Mouse (Mus musculus): ENCODE results near the gene Atp5f1.
"Not testable (repeated sequence)": the region's sequence is repeated elsewhere in the genome, so short reads cannot be mapped to it uniquely, and the experiment has no call there.

Atp5f1 gene

DNA sequence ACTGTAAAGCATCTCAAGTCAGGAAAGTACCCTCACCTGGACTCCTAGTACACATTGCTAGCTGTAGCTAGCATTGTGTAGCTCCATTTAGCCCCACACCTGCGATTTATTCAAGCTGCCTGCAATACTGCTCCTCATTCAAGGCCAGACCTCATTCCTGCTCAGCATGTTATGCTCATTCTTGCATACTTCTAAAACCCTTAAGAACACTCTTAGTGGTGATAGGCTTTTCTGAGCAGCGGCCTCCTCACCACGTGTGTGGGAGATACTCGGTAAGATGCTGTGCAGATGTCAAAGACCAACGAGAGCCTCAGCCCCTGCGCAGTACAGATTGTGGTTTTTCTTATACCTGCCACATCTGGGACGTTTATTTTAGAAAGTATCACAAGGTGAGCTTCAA is 30.1 kb downstream of the Atp5f1 start:
- DNase-seq (ENCODE audit: low spot score) = no peak

DNA sequence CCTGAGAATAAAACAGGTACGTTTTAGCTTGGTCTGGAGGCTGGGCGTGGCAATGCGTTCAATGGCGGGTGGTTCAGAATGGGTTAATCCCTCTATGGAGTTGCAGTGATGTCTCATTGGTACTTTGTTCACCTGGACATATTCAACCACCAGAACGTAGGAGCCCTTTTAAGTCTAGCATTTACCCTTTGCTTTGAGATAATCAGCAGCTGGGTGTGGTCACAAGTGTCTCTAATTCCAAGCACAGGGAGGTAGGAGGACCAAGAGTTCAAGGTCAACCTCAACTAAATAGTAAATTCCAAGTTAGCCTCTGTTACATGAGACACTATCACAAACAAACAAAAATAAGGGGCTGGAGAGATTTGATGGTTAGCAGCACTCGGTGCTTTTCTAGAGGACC is 31.1 kb downstream of the Atp5f1 start:
- DNase-seq (ENCODE audit: low spot score) = no peak

DNA sequence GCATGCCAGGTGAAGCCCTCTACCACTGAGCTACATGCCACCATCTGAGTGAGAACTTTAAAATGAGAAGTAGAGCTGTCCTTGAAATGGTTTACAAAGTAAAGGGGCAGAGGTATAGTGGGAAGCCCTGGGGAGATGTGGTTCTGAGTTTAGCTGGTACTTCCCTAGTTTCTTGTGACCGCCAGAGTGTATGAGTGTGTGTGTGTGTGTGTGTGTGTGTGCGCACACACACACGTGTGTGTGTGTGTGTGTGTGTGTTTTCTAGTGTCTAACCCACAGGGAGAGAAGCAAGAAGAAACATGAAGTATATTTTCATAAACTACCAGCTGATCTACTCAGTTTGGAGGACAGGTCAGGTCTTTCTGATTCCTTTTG is 31.7 kb downstream of the Atp5f1 start:
- DNase-seq (ENCODE audit: low spot score) = no peak

DNA sequence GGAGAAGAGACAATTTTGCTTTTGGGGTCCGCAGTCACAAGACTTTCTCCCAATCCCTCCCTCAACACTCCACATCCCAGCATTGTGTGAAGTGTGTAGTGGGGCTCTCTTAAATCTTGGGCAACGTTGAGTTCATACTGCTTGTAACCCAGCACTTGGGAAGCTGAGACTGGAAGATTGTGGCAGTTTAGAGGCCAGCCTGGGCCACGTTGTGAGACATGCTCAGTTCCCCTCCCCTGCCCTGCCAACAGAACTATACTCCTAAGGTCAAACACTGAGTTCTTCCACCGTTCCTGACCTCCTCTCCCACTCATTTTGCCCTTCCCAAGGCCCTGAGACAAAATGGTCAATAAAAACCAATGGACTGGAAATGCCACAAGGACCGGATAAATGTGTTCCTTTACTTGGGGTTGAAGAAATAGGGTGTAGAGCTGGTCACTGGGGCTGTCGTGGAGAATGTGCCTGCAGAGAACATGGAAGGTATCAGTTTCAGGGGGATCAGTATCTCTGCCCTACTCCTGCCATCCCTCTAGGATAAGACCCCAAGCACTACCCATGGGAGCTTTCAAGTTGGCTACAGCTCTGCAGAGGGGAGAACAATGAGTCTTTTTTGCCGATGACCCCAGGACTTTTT is 32.2 kb downstream of the Atp5f1 start:
- DNase-seq (ENCODE audit: low spot score) = no peak

DNA sequence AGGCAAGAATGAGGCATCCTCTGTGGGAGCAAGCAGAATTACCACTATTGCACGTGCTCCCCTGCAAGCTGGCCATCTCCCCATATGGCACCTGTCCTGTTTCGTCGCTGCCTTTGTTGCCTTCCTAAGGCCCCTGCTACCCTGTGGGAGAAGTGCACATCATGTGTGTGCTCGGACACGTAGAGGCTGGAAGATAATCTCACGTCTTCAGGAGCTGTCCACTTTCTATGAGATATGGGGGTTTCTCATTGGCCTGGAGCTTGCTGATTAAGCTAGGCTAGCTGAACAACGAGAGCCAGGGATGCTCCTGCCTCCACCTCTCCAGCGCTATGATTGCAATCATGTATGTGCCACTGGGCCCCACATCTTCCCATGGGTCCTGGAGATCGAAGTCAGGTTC is 35.3 kb downstream of the Atp5f1 start:
- DNase-seq (ENCODE audit: low spot score) = no peak

DNA sequence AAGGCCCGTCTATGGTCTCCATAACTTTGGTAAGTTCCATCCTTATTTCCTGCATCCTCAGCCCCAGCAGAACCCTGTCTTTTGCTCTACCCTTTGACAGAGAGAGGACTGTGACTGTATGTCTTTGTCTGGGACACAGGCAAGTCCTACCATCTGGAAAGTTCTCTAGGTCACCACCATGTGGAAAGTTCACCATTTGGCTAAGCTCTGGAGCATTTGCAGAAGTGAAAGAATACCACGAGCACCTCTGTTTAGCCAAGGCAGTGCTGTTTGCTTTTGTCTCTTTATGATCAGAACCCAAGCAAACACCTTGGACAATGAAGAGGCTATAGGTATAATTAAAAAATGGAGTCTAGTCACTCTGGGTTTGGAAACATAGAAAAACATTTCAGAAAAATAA is 37.9 kb downstream of the Atp5f1 start:
- DNase-seq (ENCODE audit: low spot score) = no peak

DNA sequence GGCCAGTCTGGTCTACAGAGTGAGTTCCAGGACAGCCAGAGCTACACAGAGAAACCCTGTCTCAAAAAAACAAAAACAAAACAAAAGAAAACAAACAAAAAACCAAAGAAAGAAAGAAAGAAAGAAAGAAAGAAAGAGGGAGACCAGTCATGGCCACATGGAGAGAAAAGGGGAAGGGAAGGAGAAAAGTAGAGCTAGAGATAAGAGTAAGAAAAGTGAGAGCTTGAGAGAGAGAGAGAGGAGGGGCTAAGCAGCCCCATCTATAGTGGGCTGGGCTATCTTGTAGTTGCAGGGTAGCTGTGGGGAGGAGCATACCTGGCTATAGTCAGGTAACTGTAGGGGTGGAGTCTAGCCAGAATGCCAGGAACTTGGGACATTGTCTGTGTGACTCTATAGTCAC is 39.2 kb downstream of the Atp5f1 start:
- not testable (repeated sequence) for DNase-seq (ENCODE audit: low spot score)

DNA sequence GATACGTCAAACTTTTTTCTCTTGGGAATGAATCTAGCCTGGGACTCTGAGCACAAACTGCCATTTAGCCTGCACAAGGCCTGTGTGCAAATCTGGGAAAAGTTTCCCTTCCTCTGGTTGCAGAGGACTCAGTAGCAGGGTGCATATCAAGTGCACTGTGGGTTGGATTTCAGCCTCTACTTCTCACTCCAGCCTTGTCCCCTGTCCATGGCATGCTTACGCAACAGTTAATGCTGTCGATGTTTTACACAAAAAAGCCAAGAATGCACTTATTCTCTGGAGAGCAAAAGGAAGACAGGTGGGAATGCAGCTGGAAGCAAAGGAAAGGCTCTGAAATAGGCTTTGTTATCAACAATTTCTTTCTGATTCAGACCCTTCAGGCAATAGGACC is 41.5 kb downstream of the Atp5f1 start:
- no peak for DNase-seq (ENCODE audit: low spot score)

DNA sequence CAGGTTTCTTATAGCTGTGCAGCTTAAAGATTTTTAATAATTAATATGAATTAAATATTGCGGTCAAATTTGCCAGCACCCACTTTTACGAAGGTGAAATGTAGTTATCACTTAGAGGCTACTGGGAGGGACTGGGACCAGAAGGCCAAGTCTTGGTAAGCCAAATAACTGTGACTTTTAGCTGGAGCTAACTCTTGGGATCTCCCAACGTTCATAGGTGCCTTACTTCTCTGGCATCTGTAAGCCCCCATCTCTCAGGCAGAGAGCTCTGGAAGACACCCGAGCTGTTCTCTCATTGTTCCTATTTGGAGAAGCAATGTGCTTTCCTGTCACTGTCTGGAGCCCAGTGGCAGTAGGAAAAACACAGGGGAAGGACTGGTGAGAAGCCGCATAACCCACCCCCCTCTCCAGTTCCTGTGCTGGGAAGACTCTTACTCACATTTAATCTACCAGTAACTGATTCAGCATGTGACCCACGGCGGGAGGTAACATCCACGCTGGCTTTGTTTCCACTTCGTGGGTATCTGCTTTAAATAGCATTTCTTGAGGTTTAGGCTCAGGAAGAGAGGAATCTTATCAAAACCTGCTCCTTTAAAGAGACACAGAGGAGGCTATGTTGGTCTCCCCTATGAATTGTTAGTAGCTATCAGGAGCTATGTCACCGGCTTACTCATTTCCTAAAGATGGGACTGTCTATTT is 42.1 kb downstream of the Atp5f1 start:
- DNase-seq (ENCODE audit: low spot score) = no peak

DNA sequence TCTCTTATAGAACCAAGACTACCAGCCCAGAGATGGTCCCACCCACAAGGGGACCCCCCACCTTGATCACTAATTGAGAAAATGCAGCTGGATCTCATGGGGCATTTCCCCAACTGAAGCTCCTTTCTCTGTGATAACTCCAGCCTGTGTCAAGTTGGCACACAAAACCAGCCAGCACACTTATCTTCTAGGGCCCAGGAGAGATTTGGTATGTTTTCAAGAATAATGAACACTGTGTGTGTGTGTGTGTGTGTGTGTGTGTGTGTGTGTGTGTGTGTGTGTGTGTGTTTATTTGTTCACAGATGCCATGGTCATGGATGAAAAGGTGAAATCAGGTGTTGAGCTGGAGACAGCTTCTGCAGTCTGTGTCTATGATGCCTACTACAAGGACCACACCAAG is 43.4 kb downstream of the Atp5f1 start:
- DNase-seq (ENCODE audit: low spot score) = not testable (repeated sequence)

DNA sequence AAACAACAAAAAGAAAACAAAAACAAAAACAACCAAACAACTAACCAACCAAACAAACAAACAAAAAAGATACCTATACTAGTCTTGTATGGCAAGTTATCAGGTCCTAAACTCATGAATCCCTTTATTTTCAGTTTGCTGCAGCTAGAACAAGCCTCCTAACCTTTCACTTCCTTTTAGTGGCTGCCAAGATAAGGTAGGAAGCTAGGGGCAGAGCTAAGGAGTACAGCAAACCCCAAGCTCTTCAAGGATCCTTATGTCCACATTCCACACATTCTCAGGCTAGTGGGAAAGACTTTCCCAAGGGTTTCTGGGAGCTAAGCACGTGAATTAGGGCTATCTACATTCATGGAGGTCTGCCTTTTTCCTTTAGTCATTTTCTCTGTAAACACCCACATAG is 44.6 kb downstream of the Atp5f1 start:
- no peak for DNase-seq (ENCODE audit: low spot score)

DNA sequence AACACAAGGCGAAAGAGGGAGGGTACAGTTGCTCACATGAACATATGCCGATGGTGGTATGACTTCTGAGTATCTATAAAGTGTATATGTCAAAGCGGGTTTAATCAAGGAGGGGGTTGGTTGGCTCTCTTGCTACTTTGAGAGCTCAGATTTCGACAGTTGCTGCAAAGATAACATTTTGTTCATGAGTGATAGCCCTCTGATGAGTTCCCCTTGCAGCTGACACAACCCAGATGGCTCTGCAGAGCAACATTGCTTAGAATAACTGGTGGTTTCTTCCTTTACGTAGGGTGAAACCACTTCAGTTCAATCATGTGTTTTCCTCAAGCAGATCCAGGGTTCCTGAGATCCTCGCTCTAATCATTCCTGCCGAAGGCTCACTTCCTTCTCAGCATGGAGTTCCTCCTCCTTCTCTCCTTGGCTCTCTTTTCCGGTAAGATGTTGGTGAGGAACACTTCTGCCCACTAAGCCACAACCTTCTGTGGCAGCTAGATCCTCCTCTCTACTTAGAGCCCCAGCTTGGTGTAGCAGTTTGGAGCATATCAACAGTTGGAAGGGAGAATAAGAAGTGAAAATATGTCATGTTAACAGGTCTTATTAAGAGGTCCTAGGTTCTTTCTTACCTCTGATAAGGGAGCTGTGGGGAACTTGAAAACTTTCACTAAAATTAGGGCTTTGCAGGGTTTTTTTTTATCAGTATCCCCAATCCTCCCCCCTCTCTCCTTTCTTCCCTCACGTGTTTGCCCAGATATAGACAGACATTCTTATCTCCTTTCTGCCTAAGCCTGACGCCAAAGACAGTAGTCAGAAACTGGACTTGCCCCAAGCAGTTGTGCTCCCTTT is 45.8 kb downstream of the Atp5f1 start:
- DNase-seq (ENCODE audit: low spot score) = no peak

DNA sequence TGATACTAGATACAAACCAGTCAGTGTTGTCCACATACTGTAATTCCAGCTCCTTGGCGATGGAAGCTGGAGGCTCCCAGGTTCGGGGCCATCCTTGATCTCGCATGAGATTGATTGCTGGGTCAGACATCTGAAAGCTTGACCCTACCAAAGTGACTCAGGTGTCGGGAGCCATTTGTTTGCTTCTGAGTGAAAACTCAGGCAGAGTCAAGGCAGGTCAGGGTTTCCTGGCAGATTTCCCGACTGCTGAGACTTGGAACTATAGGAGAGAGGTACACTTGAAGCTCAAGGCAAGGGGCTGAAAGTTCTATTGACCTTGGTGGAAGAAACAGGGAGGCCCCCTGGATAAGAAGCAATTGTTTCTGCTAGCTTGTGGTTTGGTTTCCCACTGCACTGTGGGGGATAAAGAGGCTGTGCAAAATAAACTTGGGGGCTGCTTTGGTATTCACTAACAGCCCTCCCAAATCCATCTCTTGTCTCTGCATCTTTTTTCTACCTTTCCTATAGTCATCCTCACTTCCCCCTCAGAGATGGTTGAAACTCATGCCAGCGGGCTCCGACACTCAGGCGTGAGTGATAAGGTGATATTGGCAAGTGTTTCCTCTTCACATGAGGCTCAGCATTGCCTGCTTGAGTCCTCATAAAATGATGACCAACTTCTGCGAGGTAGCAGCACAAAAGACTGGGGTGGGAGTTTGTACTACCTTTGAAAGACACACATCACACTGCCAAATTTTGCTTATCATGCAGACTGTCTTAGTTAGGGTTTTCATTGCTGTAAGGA is 47.6 kb downstream of the Atp5f1 start:
- DNase-seq (ENCODE audit: low spot score) = no peak

DNA sequence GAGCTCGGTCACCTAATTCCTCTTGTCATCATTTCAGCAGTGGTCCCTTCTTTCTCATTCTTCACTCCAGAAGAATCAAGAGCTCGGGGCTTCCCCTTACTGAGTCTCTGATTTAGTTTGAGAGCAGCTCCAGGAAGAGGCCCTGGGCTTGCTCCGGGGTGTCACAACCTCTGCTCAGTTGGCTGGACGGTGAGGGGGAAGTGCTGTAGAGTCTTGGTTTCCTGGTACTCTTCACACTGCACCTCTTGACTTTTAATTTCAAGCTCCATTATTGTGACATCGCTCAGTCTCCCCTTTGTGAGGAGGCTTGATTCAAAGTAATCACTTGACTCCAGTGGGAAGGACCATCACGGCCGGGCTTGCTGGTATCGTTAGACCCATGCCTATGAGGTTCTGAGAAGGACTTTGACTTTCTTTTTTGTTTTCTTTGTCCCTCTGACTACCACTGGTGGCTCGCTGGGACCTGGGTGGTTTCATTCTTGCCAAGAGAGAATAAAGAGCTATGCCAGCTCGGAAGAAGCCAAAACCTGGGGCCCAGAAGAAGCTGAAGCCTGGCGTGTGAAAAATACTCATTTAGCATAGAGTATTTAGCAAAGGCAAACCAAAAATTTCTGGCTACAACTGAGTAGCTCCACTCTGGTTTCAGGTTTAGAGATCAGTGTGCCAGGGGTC is 49.2 kb downstream of the Atp5f1 start:
- DNase-seq (ENCODE audit: low spot score) = no peak

DNA sequence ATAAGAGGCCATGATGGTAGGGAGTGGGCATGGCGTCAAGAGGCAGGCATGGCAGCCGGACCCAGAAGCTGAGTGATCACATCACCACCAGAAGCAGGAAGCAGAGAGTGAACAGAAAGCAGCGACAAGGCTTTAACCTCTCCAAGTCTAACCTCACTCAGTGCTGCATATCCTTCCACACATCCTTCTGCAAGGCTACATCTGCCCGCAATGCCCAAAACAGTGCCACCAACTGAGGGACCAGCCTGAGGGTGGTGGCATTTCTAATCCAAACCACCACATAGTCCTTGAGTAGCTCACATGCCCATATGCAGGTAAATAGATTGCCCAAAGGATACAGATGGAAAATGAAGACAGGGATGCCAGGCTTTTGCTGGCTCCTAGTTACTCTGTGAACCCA is 50.9 kb downstream of the Atp5f1 start:
- DNase-seq (ENCODE audit: low spot score) = no peak

DNA sequence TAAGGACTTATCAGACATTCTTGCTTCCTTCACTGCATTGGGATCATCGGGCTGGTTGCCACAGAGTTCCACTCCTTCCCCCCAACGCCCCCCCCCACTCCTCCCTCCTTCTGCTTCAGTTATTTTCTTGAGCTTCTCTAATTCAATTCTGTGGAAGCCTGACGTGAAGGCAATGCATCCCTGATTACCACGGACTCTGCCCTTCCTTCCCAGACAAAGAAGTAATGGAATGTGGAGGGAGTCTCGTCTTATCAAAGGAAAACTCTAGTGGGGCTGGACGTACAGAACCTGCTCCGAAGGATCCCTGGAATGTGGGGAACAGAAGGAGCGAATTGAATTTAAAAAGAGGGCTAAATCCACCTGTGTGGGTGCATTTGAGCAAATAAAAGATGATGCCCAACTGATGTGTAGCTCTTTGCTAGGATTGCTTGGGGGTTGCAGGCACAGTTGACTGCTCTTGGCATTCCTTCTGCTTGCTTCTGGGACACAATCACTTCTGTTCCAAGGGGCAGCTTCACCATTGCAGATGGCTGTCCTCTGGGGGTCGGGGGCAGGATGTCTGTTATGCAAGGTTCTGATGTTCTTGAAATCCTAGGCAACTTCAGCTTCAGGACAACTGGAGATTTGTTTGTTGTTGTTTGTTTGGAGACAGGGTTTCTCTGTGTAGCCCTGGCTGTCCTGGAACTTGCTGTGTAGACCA is 51.8 kb downstream of the Atp5f1 start:
- DNase-seq (ENCODE audit: low spot score) = no peak

DNA sequence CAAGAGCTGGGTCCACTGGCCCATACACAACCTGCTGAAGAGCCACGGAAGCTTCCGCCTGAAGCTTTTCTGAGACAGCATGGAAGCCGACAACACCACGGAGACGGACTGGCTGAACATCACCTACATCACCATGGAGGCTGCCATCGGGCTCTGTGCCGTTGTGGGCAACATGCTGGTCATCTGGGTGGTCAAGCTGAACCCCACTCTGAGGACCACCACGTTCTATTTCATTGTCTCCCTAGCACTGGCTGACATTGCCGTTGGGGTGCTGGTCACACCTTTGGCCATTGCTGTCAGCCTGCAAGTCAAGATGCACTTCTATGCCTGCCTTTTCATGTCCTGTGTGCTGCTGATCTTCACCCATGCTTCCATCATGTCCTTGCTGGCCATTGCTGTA is 55.2 kb downstream of the Atp5f1 start:
- no peak for DNase-seq (ENCODE audit: low spot score)

DNA sequence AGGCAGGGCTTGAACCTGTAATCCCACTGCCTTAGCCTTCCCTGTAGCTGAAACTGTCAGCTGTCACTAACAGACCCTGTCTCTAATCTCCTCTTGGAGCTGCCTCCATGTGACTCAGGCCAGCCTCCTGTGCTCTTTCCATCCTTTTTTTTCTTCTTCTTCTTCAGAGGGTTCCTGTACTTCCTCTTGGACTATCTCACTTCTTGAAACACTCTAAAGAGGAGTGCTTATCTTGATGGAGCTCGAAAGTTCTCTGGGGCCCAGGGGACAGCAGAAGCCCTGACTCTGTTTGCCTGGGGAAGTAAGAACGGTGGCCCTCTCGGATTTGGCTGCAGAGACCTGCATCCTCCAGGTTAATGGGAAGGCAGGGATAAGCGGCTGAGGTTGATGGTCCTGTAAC is 55.7 kb downstream of the Atp5f1 start:
- DNase-seq (ENCODE audit: low spot score) = no peak

DNA sequence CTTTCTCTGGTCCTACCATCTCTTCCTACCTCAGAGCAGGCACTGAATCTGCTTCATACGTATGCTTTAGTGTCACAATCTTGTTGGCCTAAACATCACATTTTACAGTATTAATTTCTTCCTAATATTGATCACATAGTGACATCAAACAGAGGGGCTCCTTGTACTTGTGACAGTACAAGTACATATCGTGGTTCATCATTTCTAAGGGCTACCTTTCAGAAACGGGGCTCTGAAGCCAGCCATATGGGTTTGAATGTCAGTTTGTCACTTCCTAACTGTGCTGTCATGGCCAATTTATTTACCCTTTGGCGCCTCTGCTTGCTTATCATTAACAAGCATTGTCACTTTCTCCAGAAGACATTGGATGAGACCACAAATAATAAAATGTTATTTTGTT is 58.4 kb downstream of the Atp5f1 start:
- DNase-seq (ENCODE audit: low spot score) = no peak

DNA sequence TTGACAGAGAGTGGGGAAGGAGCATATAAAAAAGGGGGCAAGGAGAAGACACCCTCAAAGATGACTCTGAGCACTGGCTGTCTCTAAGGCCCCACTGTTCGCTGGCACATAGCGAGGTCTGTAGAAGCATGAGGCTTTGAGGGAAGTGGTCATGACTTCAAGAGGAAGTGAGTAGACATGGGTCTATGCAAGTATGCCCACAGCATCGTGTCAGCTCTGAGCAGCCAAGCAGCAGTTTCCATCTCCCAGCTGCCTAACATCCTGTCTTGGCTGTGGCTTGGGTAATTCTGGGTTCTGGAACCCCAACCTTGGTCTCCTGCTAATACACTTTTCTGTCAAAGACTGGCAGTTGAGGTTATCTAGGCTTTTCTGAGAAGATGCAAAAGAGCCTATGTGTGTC is 59.2 kb downstream of the Atp5f1 start:
- DNase-seq (ENCODE audit: low spot score) = no peak

DNA sequence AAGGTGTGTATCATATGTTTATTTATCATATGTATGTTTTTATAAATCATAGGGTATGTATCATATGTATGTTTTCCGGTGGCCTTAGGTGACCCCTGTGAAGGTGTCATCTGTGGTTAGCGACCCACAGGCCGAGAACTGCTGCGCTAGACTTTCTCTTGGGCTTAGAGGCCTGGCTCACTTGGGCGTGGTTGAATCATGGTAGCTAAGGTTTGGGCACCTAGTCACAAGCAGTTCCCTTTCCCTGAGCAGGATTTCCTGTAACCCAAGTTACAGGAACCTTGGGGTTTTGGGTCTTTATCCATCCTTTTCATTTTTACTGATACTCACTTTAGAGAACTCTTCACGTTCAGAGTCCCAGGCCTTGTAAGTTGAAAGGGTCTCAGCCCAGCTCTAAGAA is 59.6 kb downstream of the Atp5f1 start:
- no peak for DNase-seq (ENCODE audit: low spot score)
